Mouse (Mus musculus): Measurements from ENCODE around the gene Ptprg. TPM values are rescaled to one million over a fixed set of nuclear protein-coding genes. Genes with fewer than 3 reads are reported as not detected.
"Not testable (repeated sequence)": the region's sequence is repeated elsewhere in the genome, so short reads cannot be mapped to it uniquely, and the experiment has no call there.

Ptprg gene
- polyA plus RNA-seq, 2 experiments = 0.69 to 1.4 TPM

GRCm38 (mm10) chr14:12276031-12276430, 722.7 kb downstream of the Ptprg start:
- TF ChIP-seq EP300 (IDR thresholded peaks at IDR 0.05; ENCODE audit: low read depth) (no peak), CTCF (IDR thresholded peaks at IDR 0.05; ENCODE audit: low read depth) (no peak)
- Histone ChIP-seq H3K9ac (replicated peaks) (no peak overlapping the region), H3K4me1 (replicated peaks; ENCODE audit: control insufficient read depth in 2 of 2, insufficient read depth in 2 of 2, low read length in 1 of 2) (no peaks in the 10 kb centered on the region), H3K27me3 (ENCODE audit: control insufficient read depth, insufficient read depth, low read length) (no peaks in the 10 kb centered on the region), H3K27ac (no peak overlapping the region), H3K36me3 (replicated peaks; ENCODE audit: control insufficient read depth, insufficient read depth, low read depth) (no peaks in the 10 kb centered on the region), H3K4me2 (ENCODE audit: low read depth) (no peak overlapping the region), H3K4me3 (ENCODE audit: insufficient read depth in 1 of 2, low read depth in 2 of 2, low read length in 2 of 2) (no peak overlapping the region), H3K9me3 (ENCODE audit: control insufficient read depth, low read length) (no peaks in the 10 kb centered on the region)
- 44% methylated on average over 3 of the region's 3 CpGs for WGBS (ENCODE audit: insufficient replicate concordance)
- DNase-seq (ENCODE audit: low read depth in 3 of 3, low spot score in 3 of 3) = no peak
- no peak for ATAC-seq (ENCODE audit: insufficient read depth)

GRCm38 (mm10) chr14:12283641-12284040, 730.3 kb downstream of the Ptprg start, which contains the start of gene Gm49355:
TSS of gene Gm49355 (plus strand) at chr14:12283976.
- H3K4me1 ChIP-seq (replicated peaks; ENCODE audit: control insufficient read depth in 2 of 2, insufficient read depth in 2 of 2, low read length in 1 of 2) = no peaks in the 10 kb centered on the region
- no peak for ATAC-seq (ENCODE audit: insufficient read depth)
- H3K4me2 ChIP-seq (ENCODE audit: low read depth) = peak within 1 kb of the TSS; percentile 70
- no peaks in the 10 kb centered on the region for H3K9me3 ChIP-seq (ENCODE audit: control insufficient read depth, low read length)
- WGBS (ENCODE audit: insufficient replicate concordance) = 60% methylated on average over 6 of the region's 6 CpGs
- DNase-seq (ENCODE audit: low read depth in 3 of 3, low spot score in 3 of 3) = no peak
- H3K27me3 ChIP-seq (ENCODE audit: control insufficient read depth, insufficient read depth, low read length) = no peaks in the 10 kb centered on the region; the same call in 1 of the 2 replicates
- peak within 1 kb of the TSS; percentile 91 for H3K9ac ChIP-seq (replicated peaks)
- H3K4me3 ChIP-seq (ENCODE audit: insufficient read depth in 1 of 2, low read depth in 2 of 2, low read length in 2 of 2) = peak within 1 kb of the TSS; percentile 86 to 97
- no peaks in the 10 kb centered on the region for H3K36me3 ChIP-seq (replicated peaks; ENCODE audit: control insufficient read depth, insufficient read depth, low read depth)
- no peak for TF ChIP-seq EP300 (IDR thresholded peaks at IDR 0.05; ENCODE audit: low read depth)
- TF ChIP-seq CTCF (IDR thresholded peaks at IDR 0.05; ENCODE audit: low read depth) = no peak
- peak within 1 kb of the TSS; percentile 78 for H3K27ac ChIP-seq

GRCm38 (mm10) chr14:12284141-12284912, 731.0 kb downstream of the Ptprg start, which contains the start of gene 3830406C13Rik:
TSS of gene 3830406C13Rik (plus strand) at chr14:12284173.
- Histone ChIP-seq H3K27me3 (ENCODE audit: control insufficient read depth, insufficient read depth, low read length) (no peaks in the 10 kb centered on the region; the same call in 1 of the 2 replicates), H3K4me2 (ENCODE audit: low read depth) (peak within 1 kb of the TSS; percentile 70), H3K4me1 (replicated peaks; ENCODE audit: control insufficient read depth in 2 of 2, insufficient read depth in 2 of 2, low read length in 1 of 2) (no peaks in the 10 kb centered on the region), H3K36me3 (replicated peaks; ENCODE audit: control insufficient read depth, insufficient read depth, low read depth) (no peaks in the 10 kb centered on the region), H3K4me3 (ENCODE audit: insufficient read depth in 1 of 2, low read depth in 2 of 2, low read length in 2 of 2) (peak within 1 kb of the TSS; percentile 86 to 97), H3K9me3 (ENCODE audit: control insufficient read depth, low read length) (no peaks in the 10 kb centered on the region), H3K27ac (peak within 1 kb of the TSS; percentile 78), H3K9ac (replicated peaks) (peak within 1 kb of the TSS; percentile 91)
- WGBS (ENCODE audit: insufficient replicate concordance) = under 1% methylated on average over 48 of the region's 48 CpGs
- TF ChIP-seq EP300 (IDR thresholded peaks at IDR 0.05; ENCODE audit: low read depth) = no peak
- TF ChIP-seq CTCF (IDR thresholded peaks at IDR 0.05; ENCODE audit: low read depth) = 0 out of 2 replicates have a peak, but pooled peaks have one; percentile 6
- DNase-seq (ENCODE audit: low read depth in 3 of 3, low spot score in 3 of 3) (peak; percentile 54 to 65 (median 64)), ATAC-seq (ENCODE audit: insufficient read depth) (peak; percentile 91)

GRCm38 (mm10) chr14:12289747-12290146, 736.4 kb downstream of the Ptprg start:
- not testable (repeated sequence) for H3K4me3 ChIP-seq (ENCODE audit: insufficient read depth in 1 of 2, low read depth in 2 of 2, low read length in 2 of 2); H3K9me3 ChIP-seq (ENCODE audit: control insufficient read depth, low read length); H3K27ac ChIP-seq; H3K27me3 ChIP-seq (ENCODE audit: control insufficient read depth, insufficient read depth, low read length); H3K4me1 ChIP-seq (replicated peaks; ENCODE audit: control insufficient read depth in 2 of 2, insufficient read depth in 2 of 2, low read length in 1 of 2); H3K4me2 ChIP-seq (ENCODE audit: low read depth); H3K36me3 ChIP-seq (replicated peaks; ENCODE audit: control insufficient read depth, insufficient read depth, low read depth); DNase-seq (ENCODE audit: low read depth in 3 of 3, low spot score in 3 of 3); H3K9ac ChIP-seq (replicated peaks); ATAC-seq (ENCODE audit: insufficient read depth)

Other genes with a start within 250 kb of the Ptprg start
- gene Gm3839, start 196.8 kb upstream of the Ptprg start, polyA plus RNA-seq (2012; rRNA removed) = 0.40 and 1.5 TPM in 2 replicates
- gene Gm3839, start 196.8 kb upstream of the Ptprg start, polyA plus RNA-seq (2014; fragmentation: Nextera tagmentation; extraction: Ambion mirVana) = 0.86 and 1.1 TPM in 2 replicates